Mouse (Mus musculus) midbrain, embryonic 13.5 days (tissue): ENCODE measurements around the gene Cyyr1. TPM values are rescaled to one million over a fixed set of nuclear protein-coding genes. Genes with fewer than 3 reads are reported as not detected.

ENCODE experiments used
- ATAC-seq: fragments of 200-750 bp; cut with Nextera tagmentation; 2 replicates; pipeline ENCODE4 v1.8.0; 2017; ENCODE audit warnings: mild to moderate bottlenecking, moderate TSS enrichment, moderate library complexity
- H3K27ac ChIP-seq: fragments of 300-500 bp; sonication (generic); 2 replicates; pipeline ENCODE4 v1.5.1; 2015; ENCODE audit warnings: inconsistent platforms, mild to moderate bottlenecking, moderate library complexity
- H3K27me3 ChIP-seq: fragments of 300-500 bp; sonication (generic); 2 replicates; pipeline ENCODE4 v1.6.1; 2015; ENCODE audit warnings: mild to moderate bottlenecking, inconsistent platforms
- H3K36me3 ChIP-seq: fragments of 300-500 bp; sonication (generic); 2 replicates; pipeline ENCODE4 v1.6.1; 2015; ENCODE audit warnings: mild to moderate bottlenecking, inconsistent platforms
- H3K4me1 ChIP-seq: fragments of 300-500 bp; sonication (generic); replicated peaks from 2 replicates; pipeline ENCODE4 v1.6.1; 2015; ENCODE audit warnings: inconsistent platforms
- H3K4me2 ChIP-seq: fragments of 300-500 bp; sonication (generic); replicated peaks from 2 replicates; pipeline ENCODE4 v1.6.1; 2015; ENCODE audit warnings: moderate library complexity, mild to moderate bottlenecking, inconsistent platforms
- H3K4me3 ChIP-seq: fragments of 300-500 bp; sonication (generic); replicated peaks from 2 replicates; pipeline ENCODE4 v1.5.1; 2015; ENCODE audit warnings: mild to moderate bottlenecking, inconsistent platforms
- H3K9ac ChIP-seq: fragments of 300-500 bp; sonication (generic); replicated peaks from 2 replicates; pipeline ENCODE4 v1.6.1; 2015; ENCODE audit warnings: mild to moderate bottlenecking, inconsistent platforms
- H3K9me3 ChIP-seq: fragments of 300-500 bp; sonication (generic); 2 replicates; pipeline ENCODE4 v1.6.1; 2016; ENCODE audit warnings: mild to moderate bottlenecking, inconsistent platforms
- WGBS: fragments of 180-500 bp; shearing (Covaris S2); methylation state at CpG from one replicate; pipeline ENCODE4 v1.1.7; 2015; 5-methylcytosine and 5-hydroxymethylcytosine counted together
- polyA plus RNA-seq: library from polyadenylated mRNA; unstranded; fragments of >200 nt; fragmentation: Nextera tagmentation; extraction: Ambion mirVana; gene quantifications from 2 replicates; pipeline ENCODE4 v1.2.1, GENCODE M21; 2015

The Cyyr1 gene
- polyA plus RNA-seq, 1 experiment from 2014 or later: 2.6 TPM

GRCm38 (mm10) chr16:85527743-85528620, 25.2 kb downstream of the Cyyr1 start:
- no peaks in the 10 kb centered on the region for H3K36me3 ChIP-seq
- H3K27ac ChIP-seq: peak overlapping the region; percentile 16; the same call in 1 of the 2 replicates
- H3K4me1 ChIP-seq: peaks cover 9% of the 10 kb centered on the region
- no peak overlapping the region for H3K4me3 ChIP-seq
- no peak overlapping the region for H3K4me2 ChIP-seq
- no peaks in the 10 kb centered on the region for H3K27me3 ChIP-seq
- no peak overlapping the region for H3K9ac ChIP-seq
- ATAC-seq: peak; percentile 80
- H3K9me3 ChIP-seq: no peaks in the 10 kb centered on the region
- WGBS: 43% methylated on average over 12 of the region's 12 CpGs

- no peaks in the 10 kb centered on the region for H3K27me3 ChIP-seq
- no peak overlapping the region for H3K9ac ChIP-seq
- peaks cover 10% of the 10 kb centered on the region for H3K4me1 ChIP-seq
- no peak for ATAC-seq
- H3K4me2 ChIP-seq: no peak overlapping the region
- WGBS: 85% methylated on average over 8 of the region's 8 CpGs
- H3K4me3 ChIP-seq: no peak overlapping the region
- H3K9me3 ChIP-seq: no peaks in the 10 kb centered on the region
- no peaks in the 10 kb centered on the region for H3K36me3 ChIP-seq
- no peak overlapping the region for H3K27ac ChIP-seq
Observed at GRCm38 (mm10) chr16:85524589-85524988, 28.6 kb downstream of the Cyyr1 start.

DNA sequence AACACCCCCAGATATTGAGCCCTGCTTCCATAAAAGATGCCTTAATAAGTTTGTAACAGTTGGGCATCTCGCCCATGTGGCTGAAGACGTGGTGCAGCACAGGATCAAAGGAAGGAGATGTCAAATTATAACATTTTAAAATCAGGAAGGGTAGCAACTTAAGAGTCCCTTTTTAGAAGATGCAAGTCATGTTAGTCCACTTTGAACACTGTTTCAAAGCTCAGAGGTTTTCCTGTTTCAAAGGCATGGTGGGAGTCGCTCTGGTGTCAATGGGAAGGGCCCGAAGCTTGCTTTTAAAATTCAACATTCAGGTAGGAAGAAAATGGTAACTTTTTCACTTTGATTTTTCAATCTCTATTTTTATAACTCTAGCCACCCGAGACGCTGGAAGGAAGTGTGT, 45.9 kb downstream of the Cyyr1 start:
- 87% methylated on average over 6 of the region's 6 CpGs for WGBS
- no peak overlapping the region for H3K27ac ChIP-seq
- ATAC-seq: no peak

DNA sequence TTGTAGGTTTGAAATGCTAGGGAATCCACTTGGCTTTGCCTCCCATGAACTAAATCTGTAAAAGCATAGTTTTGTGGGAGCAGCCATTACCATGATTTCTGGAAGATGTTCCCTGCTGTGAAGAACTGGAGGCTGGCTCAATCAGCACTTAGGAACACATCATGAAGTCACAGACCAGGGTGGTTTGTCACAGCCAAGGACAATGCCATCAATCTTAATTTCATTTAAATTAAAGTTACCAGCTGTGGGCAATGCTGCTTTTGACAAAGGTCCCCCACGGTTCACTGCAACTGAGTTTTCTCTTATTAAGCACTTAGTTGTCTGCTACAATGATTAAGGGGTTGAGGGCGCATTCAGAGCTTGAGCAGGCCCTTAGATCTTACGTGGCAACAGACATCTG, 48.1 kb downstream of the Cyyr1 start:
- 0 out of 2 replicates have a peak, but pooled peaks have one; percentile 30 for ATAC-seq

More for the DNA sequence above, 45.9 kb downstream of the Cyyr1 start:
- Histone ChIP-seq H3K4me3 (no peak overlapping the region), H3K4me2 (no peak overlapping the region), H3K4me1 (no peaks in the 10 kb centered on the region), H3K9me3 (no peaks in the 10 kb centered on the region), H3K36me3 (no peaks in the 10 kb centered on the region), H3K9ac (no peak overlapping the region), H3K27me3 (no peaks in the 10 kb centered on the region)

DNA sequence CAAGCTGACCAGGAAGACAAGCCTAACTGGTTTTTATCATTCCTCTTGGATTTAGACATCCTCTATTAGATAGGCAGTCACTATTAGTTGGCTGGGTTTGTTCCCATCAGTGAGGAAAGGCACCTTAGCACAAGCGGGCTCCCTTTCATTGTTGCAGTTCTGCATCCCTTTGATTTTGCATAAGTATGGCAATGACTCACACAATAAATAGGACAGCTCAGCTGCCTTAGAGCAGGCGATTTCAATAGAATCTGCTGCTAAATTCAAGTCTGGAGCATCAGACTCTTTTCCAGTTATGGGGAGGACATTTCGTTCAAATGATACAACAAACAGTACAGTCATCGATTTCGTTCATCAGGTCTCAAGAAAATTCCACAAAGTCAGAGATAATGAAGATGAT, 49.8 kb downstream of the Cyyr1 start:
- Histone ChIP-seq H3K4me3 (no peak overlapping the region), H3K4me1 (no peaks in the 10 kb centered on the region), H3K27me3 (no peaks in the 10 kb centered on the region), H3K9ac (no peak overlapping the region), H3K4me2 (no peak overlapping the region), H3K27ac (no peak overlapping the region), H3K9me3 (no peaks in the 10 kb centered on the region), H3K36me3 (no peaks in the 10 kb centered on the region)
- ATAC-seq: no peak
- WGBS: 81% methylated on average over 5 of the region's 5 CpGs

More for the DNA sequence above, 48.1 kb downstream of the Cyyr1 start:
- no peak overlapping the region for H3K27ac ChIP-seq
- no peaks in the 10 kb centered on the region for H3K36me3 ChIP-seq
- no peaks in the 10 kb centered on the region for H3K4me1 ChIP-seq
- whole genome bisulfite sequencing: 39% methylated on average over 3 of the region's 3 CpGs
- H3K9ac ChIP-seq: no peak overlapping the region
- no peak overlapping the region for H3K4me3 ChIP-seq
- no peak overlapping the region for H3K4me2 ChIP-seq
- no peaks in the 10 kb centered on the region for H3K27me3 ChIP-seq
- no peaks in the 10 kb centered on the region for H3K9me3 ChIP-seq

- H3K36me3 ChIP-seq: no peaks in the 10 kb centered on the region
- no peak for ATAC-seq
Observed at GRCm38 (mm10) chr16:85495837-85496236, 57.4 kb downstream of the Cyyr1 start.

DNA sequence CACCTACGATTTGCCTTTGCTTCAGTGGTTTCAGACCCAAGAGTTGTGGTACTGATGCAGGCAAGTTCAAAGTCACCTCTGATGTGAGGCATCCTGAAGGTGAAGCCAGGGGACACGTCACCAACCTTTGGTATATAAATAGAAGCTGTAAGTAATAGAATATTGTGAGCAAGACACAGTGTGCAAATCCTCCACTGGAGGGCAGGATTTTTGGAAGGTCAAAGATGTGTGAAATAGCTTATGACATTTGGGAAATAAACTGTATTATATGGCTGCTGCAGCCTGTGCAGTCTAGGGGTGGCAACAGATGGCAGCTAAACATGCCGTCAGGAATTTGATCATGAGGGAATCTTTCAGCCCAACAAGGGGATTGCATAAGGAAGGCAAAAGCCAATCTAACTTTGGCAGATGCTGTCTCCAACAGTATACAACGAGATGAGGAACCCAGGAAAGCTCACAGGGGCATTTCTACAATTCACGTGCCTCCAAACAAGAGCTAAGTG, 65.0 kb downstream of the Cyyr1 start:
- 82% methylated on average over 5 of the region's 5 CpGs for WGBS
- no peaks in the 10 kb centered on the region for H3K4me1 ChIP-seq
- H3K36me3 ChIP-seq: no peaks in the 10 kb centered on the region
- no peaks in the 10 kb centered on the region for H3K27me3 ChIP-seq
- no peak overlapping the region for H3K27ac ChIP-seq
- no peak overlapping the region for H3K9ac ChIP-seq
- no peak overlapping the region for H3K4me2 ChIP-seq
- H3K4me3 ChIP-seq: no peak overlapping the region
- no peak for ATAC-seq
- no peaks in the 10 kb centered on the region for H3K9me3 ChIP-seq

More at GRCm38 (mm10) chr16:85495837-85496236, 57.4 kb downstream of the Cyyr1 start:
- H3K4me1 ChIP-seq: no peaks in the 10 kb centered on the region
- no peak overlapping the region for H3K9ac ChIP-seq
- H3K27me3 ChIP-seq: no peaks in the 10 kb centered on the region
- H3K9me3 ChIP-seq: no peaks in the 10 kb centered on the region
- H3K4me2 ChIP-seq: no peak overlapping the region
- no peak overlapping the region for H3K27ac ChIP-seq
- WGBS: 62% methylated on average over 2 of the region's 2 CpGs
- no peak overlapping the region for H3K4me3 ChIP-seq

GRCm38 (mm10) chr16:85487266-85487665, 65.9 kb downstream of the Cyyr1 start:
- no peak for ATAC-seq
- no peaks in the 10 kb centered on the region for H3K27me3 ChIP-seq
- H3K36me3 ChIP-seq: no peaks in the 10 kb centered on the region
- no peak overlapping the region for H3K27ac ChIP-seq
- H3K9me3 ChIP-seq: no peaks in the 10 kb centered on the region
- no peaks in the 10 kb centered on the region for H3K4me1 ChIP-seq
- H3K9ac ChIP-seq: no peak overlapping the region
- H3K4me3 ChIP-seq: no peak overlapping the region
- WGBS: 94% methylated on average over 7 of the region's 7 CpGs
- no peak overlapping the region for H3K4me2 ChIP-seq

DNA sequence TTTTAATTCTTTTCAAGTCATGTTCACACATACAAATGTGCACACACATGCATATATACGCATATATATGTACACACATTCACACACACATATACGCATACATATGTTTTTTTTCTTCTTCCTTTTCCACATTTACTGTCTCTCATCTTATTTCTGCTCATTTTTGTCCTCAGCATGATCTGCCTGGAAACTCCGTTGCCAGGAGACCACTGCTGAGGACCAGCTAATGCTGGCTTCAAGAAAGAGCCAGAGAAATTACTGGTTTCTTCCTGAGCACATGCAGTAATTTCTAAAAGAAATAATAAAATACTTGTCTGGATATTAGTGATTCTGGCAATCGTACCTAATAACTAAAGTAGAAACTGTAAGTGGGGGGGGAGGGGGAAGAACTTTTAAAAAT, 68.6 kb downstream of the Cyyr1 start:
- Histone ChIP-seq H3K27me3 (no peaks in the 10 kb centered on the region), H3K4me2 (no peak overlapping the region), H3K36me3 (no peaks in the 10 kb centered on the region), H3K9me3 (no peaks in the 10 kb centered on the region), H3K27ac (no peak overlapping the region), H3K9ac (no peak overlapping the region), H3K4me1 (no peaks in the 10 kb centered on the region), H3K4me3 (no peak overlapping the region)
- ATAC-seq: no peak
- 81% methylated on average over 4 of the region's 4 CpGs for WGBS

GRCm38 (mm10) chr16:85474552-85475071, 78.6 kb downstream of the Cyyr1 start:
- H3K27ac ChIP-seq: no peak overlapping the region
- H3K9me3 ChIP-seq: no peaks in the 10 kb centered on the region
- H3K4me3 ChIP-seq: no peak overlapping the region
- no peak overlapping the region for H3K4me2 ChIP-seq
- no peaks in the 10 kb centered on the region for H3K36me3 ChIP-seq
- no peak for ATAC-seq
- H3K9ac ChIP-seq: no peak overlapping the region
- H3K4me1 ChIP-seq: no peaks in the 10 kb centered on the region
- H3K27me3 ChIP-seq: no peaks in the 10 kb centered on the region
- 61% methylated on average over 5 of the region's 5 CpGs for WGBS

GRCm38 (mm10) chr16:85470057-85470456, 83.1 kb downstream of the Cyyr1 start:
- Histone ChIP-seq H3K4me2 (no peak overlapping the region), H3K4me1 (no peaks in the 10 kb centered on the region), H3K9ac (no peak overlapping the region), H3K9me3 (no peaks in the 10 kb centered on the region), H3K4me3 (no peak overlapping the region), H3K36me3 (no peaks in the 10 kb centered on the region), H3K27ac (no peak overlapping the region), H3K27me3 (no peaks in the 10 kb centered on the region)
- WGBS: 90% methylated on average over 4 of the region's 4 CpGs
- ATAC-seq: no peak

GRCm38 (mm10) chr16:85455043-85455442, 98.2 kb downstream of the Cyyr1 start:
- no peaks in the 10 kb centered on the region for H3K4me1 ChIP-seq
- no peak overlapping the region for H3K9ac ChIP-seq
- no peaks in the 10 kb centered on the region for H3K36me3 ChIP-seq
- H3K9me3 ChIP-seq: no peaks in the 10 kb centered on the region
- H3K4me3 ChIP-seq: no peak overlapping the region
- H3K27ac ChIP-seq: no peak overlapping the region
- H3K27me3 ChIP-seq: no peaks in the 10 kb centered on the region
- no peak for ATAC-seq
- 92% methylated on average over 1 of the region's 1 CpGs for WGBS
- H3K4me2 ChIP-seq: no peak overlapping the region
